ENCODE assay signal across 19 mouse cellular contexts in the genomic region with DNA sequence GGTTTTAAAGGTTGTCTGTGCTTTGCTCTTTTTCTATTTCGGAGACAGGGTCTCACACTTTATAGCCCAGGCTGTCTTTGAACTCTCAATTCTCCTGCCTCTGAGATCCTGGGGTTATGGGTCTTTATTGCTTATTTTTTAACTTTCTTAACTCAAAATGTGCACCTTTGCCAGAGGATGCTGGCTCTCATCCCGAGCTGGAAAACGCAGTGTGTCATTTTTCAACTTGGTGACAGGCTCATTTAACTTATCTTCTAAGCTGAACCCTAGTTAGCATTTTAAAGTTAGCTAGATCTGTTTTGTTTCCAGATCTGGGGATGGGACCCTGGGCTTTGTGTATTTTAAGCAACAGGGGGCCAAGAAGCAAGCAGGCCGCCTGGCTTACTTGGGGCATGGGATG. TPM values are rescaled to one million over a fixed set of nuclear protein-coding genes. Genes with fewer than 3 reads are reported as not detected.
DNase-seq lines count a peak whose midpoint lies in the region; ATAC-seq lines count a peak whose summit lies in the region.
"Had no signal": no experiment of that assay in that cellular context is flagged by ENCODE, and none has a peak within 500 bp of the region (broad histone marks: within the 10 kb centered on the region; RNA-seq: fewer than 3 reads in every experiment).

No protein-coding gene starts in this region.

- H3K4me3 ChIP-seq in heart, embryonic 12.5 days, result no peak overlapping the region
- no peak overlapping the region for H3K4me3 ChIP-seq in kidney, embryonic 14.5 days (ENCODE audit: low read length)
- H3K4me3 ChIP-seq in brown adipose tissue, adult 24 weeks (ENCODE audit: insufficient read depth, low read depth, low read length), result no peak overlapping the region
- no peak overlapping the region for H3K4me3 ChIP-seq in embryonic facial prominence, embryonic 10.5 days
- H3K4me3 ChIP-seq: liver, embryonic 13.5 days; megakaryocyte, embryonic 14.5 days; midbrain, embryonic 15.5 days; myocyte; neural tube, embryonic 15.5 days had no signal

- H3K9me3 ChIP-seq in heart, embryonic 12.5 days (replicated peaks), result no peaks in the 10 kb centered on the region
- H3K9me3 ChIP-seq in kidney, embryonic 14.5 days (ENCODE audit: control insufficient read depth, low read length), result no peaks in the 10 kb centered on the region
- no peaks in the 10 kb centered on the region for H3K9me3 ChIP-seq in embryonic facial prominence, embryonic 10.5 days
- H3K9me3 ChIP-seq: liver, embryonic 13.5 days; midbrain, embryonic 15.5 days; neural tube, embryonic 15.5 days had no signal

- H3K27ac ChIP-seq in heart, embryonic 12.5 days (ENCODE audit: poor library complexity, severe bottlenecking), result peak overlapping the region; percentile 54; the same call in 1 of the 2 replicates
- no peak overlapping the region for H3K27ac ChIP-seq in kidney, embryonic 14.5 days (ENCODE audit: low read depth, low read length)
- H3K27ac ChIP-seq in brown adipose tissue, adult 24 weeks (replicated peaks; ENCODE audit: low read depth, low read length), result peak overlapping the region; percentile 92
- H3K27ac ChIP-seq in embryonic facial prominence, embryonic 10.5 days (replicated peaks), result no peak overlapping the region
- H3K27ac ChIP-seq: hindbrain, embryonic 14.5 days; liver, embryonic 13.5 days; midbrain, embryonic 15.5 days; neural tube, embryonic 15.5 days had no signal

- peak overlapping the region; percentile 95 for H3K4me2 ChIP-seq in heart, embryonic 12.5 days
- H3K4me2 ChIP-seq in kidney, embryonic 14.5 days (replicated peaks; ENCODE audit: low read depth, low read length), result no peak overlapping the region
- H3K4me2 ChIP-seq: hindbrain, embryonic 14.5 days; liver, embryonic 13.5 days; midbrain, embryonic 15.5 days; neural tube, embryonic 15.5 days had no signal

- H3K36me3 ChIP-seq in heart, embryonic 12.5 days, result peaks cover 23% of the 10 kb centered on the region
- H3K36me3 ChIP-seq in kidney, embryonic 14.5 days (ENCODE audit: control insufficient read depth, insufficient read depth, low read length), result no peaks in the 10 kb centered on the region
- H3K36me3 ChIP-seq in embryonic facial prominence, embryonic 10.5 days (replicated peaks), result no peaks in the 10 kb centered on the region
- H3K36me3 ChIP-seq: liver, embryonic 13.5 days; midbrain, embryonic 15.5 days; neural tube, embryonic 15.5 days had no signal

- 0 out of 2 replicates have a peak overlapping the region, but pooled peaks have one; percentile 22 for H3K9ac ChIP-seq in heart, embryonic 12.5 days
- H3K9ac ChIP-seq in kidney, embryonic 14.5 days (ENCODE audit: low read depth, low read length), result no peak overlapping the region
- H3K9ac ChIP-seq: hindbrain, embryonic 14.5 days; liver, embryonic 13.5 days; midbrain, embryonic 15.5 days; neural tube, embryonic 15.5 days had no signal

- H3K4me1 ChIP-seq in heart, embryonic 12.5 days (replicated peaks), result peaks cover 71% of the 10 kb centered on the region
- peaks cover 27% of the 10 kb centered on the region for H3K4me1 ChIP-seq in kidney, embryonic 14.5 days (ENCODE audit: control insufficient read depth, insufficient read depth, low read length)
- H3K4me1 ChIP-seq in brown adipose tissue, adult 24 weeks (ENCODE audit: control insufficient read depth, insufficient read depth, insufficient read length, low read length), result peaks cover 14% of the 10 kb centered on the region
- peaks cover 32% of the 10 kb centered on the region for H3K4me1 ChIP-seq in embryonic facial prominence, embryonic 10.5 days

- ATAC-seq in heart, embryonic 12.5 days (ENCODE audit: insufficient number of reproducible peaks, low FRiP score), result no peak
- no peak for ATAC-seq in kidney, embryonic 14.5 days (ENCODE audit: low FRiP score, low TSS enrichment)
- ATAC-seq: midbrain, embryonic 15.5 days had no signal

- no peak for DNase-seq in heart, adult 11 months
- peak; percentile 53 for DNase-seq in kidney, adult 18-20 months
- peak; percentile 53 for DNase-seq in kidney, postnatal 14 days
- no peak for DNase-seq in embryonic facial prominence, embryonic 10.5 days (ENCODE audit: low spot score)
- DNase-seq: B cell, adult 2 months; cerebellum, adult 8-10 months; heart, adult 18-20 months; liver, embryonic 13.5 days; lung, postnatal 14 days; thymus, adult 18-20 months; thymus, postnatal 4 days had no signal

- 43% methylated on average over 4 of the region's 4 CpGs for WGBS in heart, embryonic 12.5 days
- 56% methylated on average over 4 of the region's 4 CpGs for WGBS in kidney, embryonic 14.5 days
- WGBS in embryonic facial prominence, embryonic 10.5 days, result 71% methylated on average over 4 of the region's 4 CpGs

- no peaks in the 10 kb centered on the region for H3K27me3 ChIP-seq in heart, embryonic 12.5 days (replicated peaks)
- peaks cover 27% of the 10 kb centered on the region for H3K27me3 ChIP-seq in kidney, embryonic 14.5 days (ENCODE audit: control insufficient read depth, insufficient read depth, low read length)
- H3K27me3 ChIP-seq in embryonic facial prominence, embryonic 10.5 days (replicated peaks; ENCODE audit: low read depth, poor library complexity, severe bottlenecking), result peaks cover 69% of the 10 kb centered on the region

RNA-seq across cellular contexts. Expression of a gene that starts 2.2 kb away (rescaled TPM):
- polyA plus RNA-seq in heart, embryonic 12.5 days (2016; fragmentation: Nextera tagmentation; extraction: Ambion mirVana), result 31.2 and 35.4 TPM in 2 replicates
- polyA plus RNA-seq in kidney, embryonic 14.5 days (2014; fragmentation: Nextera tagmentation; extraction: Ambion mirVana), result 12.3 and 12.6 TPM in 2 replicates
- polyA plus RNA-seq in brown adipose tissue, adult 24 weeks (2012; ENCODE audit: insufficient read depth, insufficient read length, missing spikeins), result 4.1 TPM in 1 of 2 replicates, not detected in the other
- polyA plus RNA-seq in embryonic facial prominence, embryonic 10.5 days (2016; fragmentation: Nextera tagmentation; extraction: Ambion mirVana), result 2.3 TPM in 2 replicates

RNA-seq across cellular contexts. Expression of a gene that starts 18.2 kb away (rescaled TPM):
- polyA plus RNA-seq in heart, embryonic 12.5 days (2016; fragmentation: Nextera tagmentation; extraction: Ambion mirVana), result 24.5 and 25.4 TPM in 2 replicates
- 14.8 and 19.8 TPM in 2 replicates for polyA plus RNA-seq in kidney, embryonic 14.5 days (2014; fragmentation: Nextera tagmentation; extraction: Ambion mirVana)
- 6.0 and 7.2 TPM in 2 replicates for polyA plus RNA-seq in brown adipose tissue, adult 24 weeks (2012; ENCODE audit: insufficient read depth, insufficient read length, missing spikeins)
- 30.9 and 32.6 TPM in 2 replicates for polyA plus RNA-seq in embryonic facial prominence, embryonic 10.5 days (2016; fragmentation: Nextera tagmentation; extraction: Ambion mirVana)

RNA-seq across cellular contexts. Expression of a gene that starts 34.5 kb away (rescaled TPM):
- 119 and 125 TPM in 2 replicates for polyA plus RNA-seq in heart, embryonic 12.5 days (2016; fragmentation: Nextera tagmentation; extraction: Ambion mirVana)
- 57.8 and 60.7 TPM in 2 replicates for polyA plus RNA-seq in kidney, embryonic 14.5 days (2014; fragmentation: Nextera tagmentation; extraction: Ambion mirVana)
- 723 and 770 TPM in 2 replicates for polyA plus RNA-seq in brown adipose tissue, adult 24 weeks (2012; ENCODE audit: insufficient read depth, insufficient read length, missing spikeins)
- polyA plus RNA-seq in embryonic facial prominence, embryonic 10.5 days (2016; fragmentation: Nextera tagmentation; extraction: Ambion mirVana), result 34.1 and 35.6 TPM in 2 replicates

RNA-seq across cellular contexts. Expression of a gene that starts 34.7 kb away (rescaled TPM):
- polyA plus RNA-seq in heart, embryonic 12.5 days (2016; fragmentation: Nextera tagmentation; extraction: Ambion mirVana), result 34.4 and 34.8 TPM in 2 replicates
- 29.3 and 43.7 TPM in 2 replicates for polyA plus RNA-seq in kidney, embryonic 14.5 days (2014; fragmentation: Nextera tagmentation; extraction: Ambion mirVana)
- polyA plus RNA-seq in brown adipose tissue, adult 24 weeks (2012; ENCODE audit: insufficient read depth, insufficient read length, missing spikeins), result 29.1 and 29.6 TPM in 2 replicates
- polyA plus RNA-seq in embryonic facial prominence, embryonic 10.5 days (2016; fragmentation: Nextera tagmentation; extraction: Ambion mirVana), result 43.9 and 46.9 TPM in 2 replicates

Comparison
In these comparisons a context has a peak if more than half of its experiments do, and no peak if none do; other contexts are left out.
1. H3K27ac ChIP-seq: peak in heart, embryonic 12.5 days (single experiment) and brown adipose tissue, adult 24 weeks (single experiment); none in kidney, embryonic 14.5 days (single experiment) and embryonic facial prominence, embryonic 10.5 days (single experiment).
2. DNase-seq: peak in kidney, adult 18-20 months (single experiment) and kidney, postnatal 14 days (single experiment); none in heart, adult 11 months (single experiment) and embryonic facial prominence, embryonic 10.5 days (single experiment).